Mouse (Mus musculus) testis, adult 2 months (tissue): Measurements from ENCODE around the gene Zfyve1.

ENCODE experiments used
- CTCF ChIP-seq: fragments of 200-500 bp; IDR thresholded peaks from 2 replicates; pipeline ENCODE4 v1.5.1; 2012; ENCODE audit warnings: low read depth, mild to moderate bottlenecking, inconsistent platforms, low read length, moderate library complexity; ENCODE audit not compliant: control insufficient read depth, insufficient read depth, insufficient replicate concordance
- POLR2A ChIP-seq: fragments of 200-500 bp; IDR thresholded peaks from 2 replicates; pipeline ENCODE4 v1.6.1; 2012; ENCODE audit warnings: low read depth, mild to moderate bottlenecking, inconsistent platforms, low read length, moderate library complexity; ENCODE audit not compliant: control insufficient read depth

DNA sequence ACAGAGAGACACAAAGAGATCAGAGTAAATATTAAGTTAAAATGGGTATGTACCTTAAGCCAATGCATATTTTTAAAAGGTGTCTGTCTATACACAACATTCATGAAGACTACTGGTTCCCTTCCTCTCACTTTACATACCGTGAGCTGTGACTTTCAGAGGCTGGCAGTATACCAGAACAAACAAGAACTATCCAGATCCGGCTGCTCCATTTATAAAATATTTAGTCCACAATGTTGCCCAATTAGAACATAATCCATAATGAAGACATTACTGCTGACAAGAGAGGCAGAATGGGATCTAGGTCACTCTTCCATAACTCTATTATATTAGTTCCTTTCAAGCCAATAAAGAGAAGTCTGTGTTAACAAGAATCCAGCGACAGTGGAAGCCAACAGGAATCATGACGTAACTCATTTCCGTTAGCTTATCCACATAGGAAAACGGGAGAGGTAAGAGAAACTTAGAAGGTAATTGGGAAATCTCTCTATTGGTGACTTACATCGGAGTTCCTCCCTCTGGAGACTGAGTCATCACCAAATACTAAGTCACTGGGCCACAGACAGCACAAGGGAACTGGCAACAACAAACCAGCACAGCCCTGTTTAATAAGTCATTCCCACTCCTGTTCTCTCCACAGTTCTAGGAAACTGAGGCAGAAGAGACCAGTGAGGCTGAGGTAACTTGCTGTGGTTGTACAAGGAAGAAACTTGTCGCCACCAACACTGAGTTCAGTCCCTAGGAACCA, 5.1 kb downstream of the Zfyve1 start:
- TF ChIP-seq CTCF (no peak), POLR2A (no peak)
